Mouse (Mus musculus) hindbrain, embryonic 12.5 days (tissue): ENCODE measurements around the gene Top3a. TPM values are rescaled to one million over a fixed set of nuclear protein-coding genes. Genes with fewer than 3 reads are reported as not detected.

ENCODE experiments used
- microRNA-seq: library from miRNA; unstranded; fragments of <30 nt; microRNA quantifications from one replicate; pipeline ENCODE4, GENCODE M21; 2017
- polyA plus RNA-seq: library from polyadenylated mRNA; unstranded; fragments of >200 nt; fragmentation: Nextera tagmentation; extraction: Ambion mirVana; gene quantifications from 2 replicates; pipeline ENCODE4 v1.2.1, GENCODE M21; 2016

Gene Top3a
- polyA plus RNA-seq, 1 experiment from 2014 or later = 17.3 TPM

Small RNAs within 50 kb of the gene (microRNA-seq; reads per million reads assigned to microRNA genes)
- gene Mir5100 = 0.81 reads per million

Other genes starting within 250 kb of the Top3a start
- gene Alkbh5, start 241.0 kb downstream of the Top3a start, polyA plus RNA-seq = 35.1 and 37.8 TPM in 2 replicates
- 106 and 113 TPM in 2 replicates for gene Llgl1, start 77.6 kb downstream of the Top3a start, polyA plus RNA-seq
- gene Flii, start 50.1 kb downstream of the Top3a start, polyA plus RNA-seq = 75.5 and 76.7 TPM in 2 replicates
- 18.2 and 20.2 TPM in 2 replicates for gene Mief2, start 49.0 kb downstream of the Top3a start, polyA plus RNA-seq
- 9.8 and 9.9 TPM in 2 replicates for gene Smcr8, start 159 bp upstream of the Top3a start, polyA plus RNA-seq
- gene Shmt1, start 34.4 kb upstream of the Top3a start, polyA plus RNA-seq = 23.2 and 28.1 TPM in 2 replicates
- gene Dhrs7b, start 53.3 kb upstream of the Top3a start, polyA plus RNA-seq = 25.6 and 30.4 TPM in 2 replicates
- gene Tmem11, start 101.9 kb upstream of the Top3a start, polyA plus RNA-seq = 41.5 and 46.5 TPM in 2 replicates
- gene Natd1, start 137.4 kb upstream of the Top3a start, polyA plus RNA-seq = 26.7 and 28.3 TPM in 2 replicates
- gene Map2k3, start 154.7 kb upstream of the Top3a start, polyA plus RNA-seq = 49.9 and 51.0 TPM in 2 replicates
- 2.7 and 3.2 TPM in 2 replicates for gene Kcnj12, start 245.2 kb upstream of the Top3a start, polyA plus RNA-seq